Mouse (Mus musculus) stomach, embryonic 14.5 days (tissue): ENCODE measurements around the gene Trim65. TPM values are rescaled to one million over a fixed set of nuclear protein-coding genes. Genes with fewer than 3 reads are reported as not detected.
A peak's percentile ranks its signal among the peaks of the same experiment; 100 is the strongest.
"Not testable (repeated sequence)": the region's sequence is repeated elsewhere in the genome, so short reads cannot be mapped to it uniquely, and the experiment has no call there.

Source experiments
- ATAC-seq: fragments of 200-750 bp; cut with Nextera tagmentation; 2 replicates; pipeline ENCODE4 v1.8.0; 2017; ENCODE audit warnings: low read depth, moderate TSS enrichment; ENCODE audit not compliant: insufficient number of reproducible peaks, insufficient read depth, low FRiP score
- H3K27ac ChIP-seq: fragments of 300-500 bp; sonication (generic); 2 replicates; pipeline ENCODE4 v1.5.1; 2014; ENCODE audit warnings: mild to moderate bottlenecking, low read length, moderate library complexity, mixed read lengths
- H3K27me3 ChIP-seq: fragments of 300-500 bp; sonication (generic); 2 replicates; pipeline ENCODE4 v1.6.1; 2014; ENCODE audit warnings: low read length, control low read depth, mixed read lengths; ENCODE audit not compliant: control insufficient read depth, insufficient read depth
- H3K36me3 ChIP-seq: fragments of 300-500 bp; sonication (generic); 2 replicates; pipeline ENCODE4 v1.6.1; 2014; ENCODE audit warnings: mild to moderate bottlenecking, control low read depth, low read length, moderate library complexity, mixed read lengths; ENCODE audit not compliant: control insufficient read depth, insufficient read depth
- H3K4me1 ChIP-seq: fragments of 300-500 bp; sonication (generic); 2 replicates; pipeline ENCODE4 v1.6.1; 2014; ENCODE audit warnings: low read length, control low read depth, mixed read lengths; ENCODE audit not compliant: control insufficient read depth, insufficient read depth
- H3K4me2 ChIP-seq: fragments of 300-500 bp; sonication (generic); replicated peaks from 2 replicates; pipeline ENCODE4 v1.6.1; 2014; ENCODE audit warnings: low read depth, low read length, control low read depth
- H3K4me3 ChIP-seq: fragments of 300-500 bp; sonication (generic); 2 replicates; pipeline ENCODE4 v1.5.1; 2014; ENCODE audit warnings: low read depth, low read length, control low read depth
- H3K9ac ChIP-seq: fragments of 300-500 bp; sonication (generic); replicated peaks from 2 replicates; pipeline ENCODE4 v1.6.1; 2014; ENCODE audit warnings: low read depth, mild to moderate bottlenecking, control low read depth, low read length, moderate library complexity, mixed read lengths
- H3K9me3 ChIP-seq: fragments of 300-500 bp; sonication (generic); 2 replicates; pipeline ENCODE4 v1.6.1; 2016; ENCODE audit warnings: low read depth, low read length, control low read depth; ENCODE audit not compliant: control insufficient read depth
- WGBS: fragments of 180-500 bp; shearing (Covaris S2); extraction: QIAGEN DNeasy Blood & Tissue Kit; methylation state at CpG from one replicate; pipeline ENCODE4 v1.1.7; 2014; 5-methylcytosine and 5-hydroxymethylcytosine counted together
- polyA plus RNA-seq: library from polyadenylated mRNA; unstranded; fragments of >200 nt; fragmentation: Nextera tagmentation; extraction: Ambion mirVana; gene quantifications from 2 replicates; pipeline ENCODE4 v1.2.1, GENCODE M21; 2014

The Trim65 gene
- polyA plus RNA-seq, 1 experiment from 2014 or later: 5.0 TPM

GRCm38 (mm10) chr11:116126261-116126660, 4.7 kb downstream of the Trim65 start:
- ATAC-seq: no peak
- Histone ChIP-seq H3K27me3 (no peaks in the 10 kb centered on the region), H3K4me2 (no peak overlapping the region), H3K4me1 (peaks cover 21% of the 10 kb centered on the region), H3K9me3 (no peaks in the 10 kb centered on the region; the same call in 1 of the 2 replicates), H3K9ac (no peak overlapping the region), H3K4me3 (no peak overlapping the region), H3K27ac (no peak overlapping the region), H3K36me3 (peaks cover 6% of the 10 kb centered on the region; the same call in 1 of the 2 replicates)
- WGBS: 94% methylated on average over 15 of the region's 15 CpGs

- H3K4me2 ChIP-seq, H3K4me1 ChIP-seq, H3K4me3 ChIP-seq, H3K9ac ChIP-seq, H3K27me3 ChIP-seq, H3K36me3 ChIP-seq, H3K27ac ChIP-seq, H3K9me3 ChIP-seq, ATAC-seq: not testable (repeated sequence)
- WGBS: 95% methylated on average over 8 of the region's 8 CpGs
Observed at GRCm38 (mm10) chr11:116121731-116122245, 9.1 kb downstream of the Trim65 start.

- Histone ChIP-seq H3K27me3 (no peaks in the 10 kb centered on the region), H3K4me3 (no peak overlapping the region), H3K4me2 (no peak overlapping the region), H3K36me3 (no peaks in the 10 kb centered on the region), H3K4me1 (no peaks in the 10 kb centered on the region), H3K9ac (no peak overlapping the region), H3K9me3 (no peaks in the 10 kb centered on the region), H3K27ac (no peak overlapping the region)
- no peak for ATAC-seq
Observed at GRCm38 (mm10) chr11:116117819-116118218, 13.1 kb downstream of the Trim65 start.

- H3K36me3 ChIP-seq: no peaks in the 10 kb centered on the region
- H3K27me3 ChIP-seq: no peaks in the 10 kb centered on the region
- no peaks in the 10 kb centered on the region for H3K4me1 ChIP-seq
- H3K4me2 ChIP-seq: no peak overlapping the region
- no peak overlapping the region for H3K27ac ChIP-seq
- WGBS: 69% methylated on average over 12 of the region's 12 CpGs
- no peak overlapping the region for H3K9ac ChIP-seq
- no peak for ATAC-seq
- H3K4me3 ChIP-seq: no peak overlapping the region
- H3K9me3 ChIP-seq: no peaks in the 10 kb centered on the region
Observed at GRCm38 (mm10) chr11:116117241-116117640, 13.7 kb downstream of the Trim65 start.

GRCm38 (mm10) chr11:116111611-116112203, 19.2 kb downstream of the Trim65 start:
- Histone ChIP-seq H3K4me3 (no peak overlapping the region), H3K9ac (no peak overlapping the region), H3K27me3 (peaks cover 17% of the 10 kb centered on the region), H3K36me3 (no peaks in the 10 kb centered on the region), H3K27ac (no peak overlapping the region), H3K9me3 (no peaks in the 10 kb centered on the region), H3K4me2 (no peak overlapping the region), H3K4me1 (peaks cover 33% of the 10 kb centered on the region; the same call in 1 of the 2 replicates)
- ATAC-seq: no peak
- 88% methylated on average over 19 of the region's 19 CpGs for WGBS

GRCm38 (mm10) chr11:116111067-116111466, 19.9 kb downstream of the Trim65 start:
- Histone ChIP-seq H3K36me3 (no peaks in the 10 kb centered on the region), H3K9me3 (no peaks in the 10 kb centered on the region), H3K4me2 (no peak overlapping the region), H3K27ac (no peak overlapping the region), H3K4me3 (no peak overlapping the region), H3K27me3 (peaks cover 17% of the 10 kb centered on the region), H3K9ac (no peak overlapping the region), H3K4me1 (peaks cover 39% of the 10 kb centered on the region)
- ATAC-seq: no peak
- whole genome bisulfite sequencing: 78% methylated on average over 4 of the region's 4 CpGs

GRCm38 (mm10) chr11:116110540-116110939, 20.4 kb downstream of the Trim65 start:
- Histone ChIP-seq H3K4me2 (peak overlapping the region; percentile 66), H3K9me3 (no peaks in the 10 kb centered on the region), H3K9ac (0 out of 2 replicates have a peak overlapping the region, but pooled peaks have one; percentile 36), H3K27me3 (peaks cover 17% of the 10 kb centered on the region), H3K27ac (no peak overlapping the region), H3K4me1 (peaks cover 42% of the 10 kb centered on the region), H3K36me3 (no peaks in the 10 kb centered on the region), H3K4me3 (peak overlapping the region; percentile 52)
- 18% methylated on average over 10 of the region's 10 CpGs for WGBS
- no peak for ATAC-seq

GRCm38 (mm10) chr11:116110131-116110530, 20.8 kb downstream of the Trim65 start:
- H3K9ac ChIP-seq: peak overlapping the region; percentile 36; the same call in 1 of the 2 replicates
- H3K4me1 ChIP-seq: peaks cover 42% of the 10 kb centered on the region
- peak overlapping the region; percentile 39; the same call in 1 of the 2 replicates for H3K27ac ChIP-seq
- H3K4me2 ChIP-seq: peak overlapping the region; percentile 66
- H3K27me3 ChIP-seq: peaks cover 17% of the 10 kb centered on the region
- WGBS: under 1% methylated on average over 27 of the region's 35 CpGs
- no peaks in the 10 kb centered on the region for H3K9me3 ChIP-seq
- peak overlapping the region; percentile 52 for H3K4me3 ChIP-seq
- peak; percentile 47; the same call in 1 of the 2 replicates for ATAC-seq
- no peaks in the 10 kb centered on the region for H3K36me3 ChIP-seq
